Mouse (Mus musculus) gastrocnemius, adult 2 months (tissue): ENCODE measurements around the gene F7. TPM values are rescaled to one million over a fixed set of nuclear protein-coding genes. Genes with fewer than 3 reads are reported as not detected.

Experiments
- DNase-seq: peaks from one replicate; pipeline ENCODE4 v3.0.0; 2022
- H3K27ac ChIP-seq: fragments of 200-600 bp; 2 replicates; pipeline ENCODE4 v1.8.1; 2022; ENCODE audit warnings: mild to moderate bottlenecking
- H3K4me3 ChIP-seq: fragments of 200-600 bp; 2 replicates; pipeline ENCODE4 v1.8.1; 2022; ENCODE audit warnings: mild to moderate bottlenecking, moderate library complexity
- CTCF ChIP-seq: fragments of 200-600 bp; IDR thresholded peaks from 2 replicates; pipeline ENCODE4 v1.8.1; 2022; ENCODE audit warnings: antibody characterized with exemption, mild to moderate bottlenecking, moderate library complexity
- intact Hi-C: fragments of 180-260 bp; cut with DNase I; formaldehyde crosslinking; loops from one replicate; pipeline ENCODE4 v1.15.1; 2025
- long read RNA-seq, 2 experiments: library from polyadenylated mRNA; stranded (forward); transcript quantifications; one replicate each; pipeline ENCODE4 v2.0.0; 2021
- total RNA-seq, 2 experiments: library from RNA; stranded (reverse); gene quantifications; 2 replicates each; pipeline ENCODE4 v1.2.3; 2021

F7 gene
- not detected for total RNA-seq
- long read RNA-seq, experiment 1, result 0 reads
- long read RNA-seq, experiment 2, result 0 reads

- TF ChIP-seq CTCF, result no peak
- Histone ChIP-seq H3K4me3 (no peak within 1 kb of the TSS), H3K27ac (no peak within 1 kb of the TSS)
- no peak for DNase-seq
- intact Hi-C loops, result no loop called here
Measured at GRCm38 (mm10) chr8:13025487-13026224, at the start of gene F7. TSS of gene F7 (plus strand) at chr8:13026034.

GRCm38 (mm10) chr8:12976290-12976689 is 49.5 kb upstream of the F7 start:
- no peak overlapping the region for H3K4me3 ChIP-seq
- intact Hi-C loops, result loop anchor here (5.0 to 10.0 kb wide), 3 partner anchors 81 to 319 kb away; no protein-coding TSS in a partner anchor
- TF ChIP-seq CTCF, result no peak
- DNase-seq, result no peak
- H3K27ac ChIP-seq, result no peak overlapping the region

- Histone ChIP-seq H3K27ac (no peak overlapping the region), H3K4me3 (no peak overlapping the region)
- no peak for DNase-seq
- no peak for TF ChIP-seq CTCF
- intact Hi-C loops, result loop anchor here (5.0 to 10.0 kb wide), 3 partner anchors 82 to 318 kb away; no protein-coding TSS in a partner anchor
Measured at GRCm38 (mm10) chr8:12976723-12977122, 49.1 kb upstream of the F7 start.

GRCm38 (mm10) chr8:12977325-12977724 is 48.5 kb upstream of the F7 start:
- DNase-seq, result no peak
- intact Hi-C loops, result loop anchor here (5.0 to 10.0 kb wide), 3 partner anchors 83 to 317 kb away; no protein-coding TSS in a partner anchor
- Histone ChIP-seq H3K4me3 (no peak overlapping the region), H3K27ac (no peak overlapping the region)
- no peak for TF ChIP-seq CTCF

GRCm38 (mm10) chr8:12978308-12978707 is 47.5 kb upstream of the F7 start:
- DNase-seq, result no peak
- no peak overlapping the region for H3K4me3 ChIP-seq
- TF ChIP-seq CTCF, result no peak
- H3K27ac ChIP-seq, result no peak overlapping the region
- intact Hi-C loops, result loop anchor here (2.0 to 10.0 kb wide), 4 partner anchors 84 to 316 kb away; no protein-coding TSS in a partner anchor

- peak; percentile 66 for DNase-seq
- Histone ChIP-seq H3K4me3 (no peak overlapping the region), H3K27ac (no peak overlapping the region)
- intact Hi-C loops, result loop anchor here (2.0 to 10.0 kb wide), 4 partner anchors 84 to 316 kb away; no protein-coding TSS in a partner anchor
- TF ChIP-seq CTCF, result peak; percentile 89
Measured at GRCm38 (mm10) chr8:12978726-12979125, 47.1 kb upstream of the F7 start.

GRCm38 (mm10) chr8:12983681-12984467 is 42.0 kb upstream of the F7 start:
- no peak for TF ChIP-seq CTCF
- intact Hi-C loops, result no loop called here
- Histone ChIP-seq H3K27ac (no peak overlapping the region), H3K4me3 (no peak overlapping the region)
- no peak for DNase-seq

- H3K4me3 ChIP-seq, result no peak overlapping the region
- intact Hi-C loops, result no loop called here
- no peak for DNase-seq
- TF ChIP-seq CTCF, result no peak
- H3K27ac ChIP-seq, result no peak overlapping the region
Measured at GRCm38 (mm10) chr8:12984601-12985243, 41.1 kb upstream of the F7 start.

GRCm38 (mm10) chr8:12985259-12985658 is 40.6 kb upstream of the F7 start:
- TF ChIP-seq CTCF, result no peak

GRCm38 (mm10) chr8:12987571-12987970 is 38.3 kb upstream of the F7 start:
- DNase-seq, result no peak
- Histone ChIP-seq H3K27ac (peak overlapping the region; percentile 66), H3K4me3 (peak overlapping the region; percentile 18)
- intact Hi-C loops, result no loop called here
- no peak for TF ChIP-seq CTCF

More at GRCm38 (mm10) chr8:12985259-12985658, 40.6 kb upstream of the F7 start:
- no peak for DNase-seq
- no peak overlapping the region for H3K4me3 ChIP-seq
- intact Hi-C loops, result no loop called here
- no peak overlapping the region for H3K27ac ChIP-seq

GRCm38 (mm10) chr8:12988722-12989430 is 37.0 kb upstream of the F7 start:
- DNase-seq, result peak; percentile 46
- Histone ChIP-seq H3K27ac (no peak overlapping the region), H3K4me3 (no peak overlapping the region)
- peak; percentile 50 for TF ChIP-seq CTCF
- intact Hi-C loops, result no loop called here

- no peak overlapping the region for H3K4me3 ChIP-seq
- no peak overlapping the region for H3K27ac ChIP-seq
- no peak for TF ChIP-seq CTCF
- DNase-seq, result no peak
- intact Hi-C loops, result loop anchor here (10.0 kb wide), 1 partner anchor 263 kb away; the partner anchor contains the start of gene Adprhl1
Measured at GRCm38 (mm10) chr8:12991411-12991810, 34.4 kb upstream of the F7 start.
